Mouse (Mus musculus): Measurements from ENCODE around the gene Aqp9.

DNA sequence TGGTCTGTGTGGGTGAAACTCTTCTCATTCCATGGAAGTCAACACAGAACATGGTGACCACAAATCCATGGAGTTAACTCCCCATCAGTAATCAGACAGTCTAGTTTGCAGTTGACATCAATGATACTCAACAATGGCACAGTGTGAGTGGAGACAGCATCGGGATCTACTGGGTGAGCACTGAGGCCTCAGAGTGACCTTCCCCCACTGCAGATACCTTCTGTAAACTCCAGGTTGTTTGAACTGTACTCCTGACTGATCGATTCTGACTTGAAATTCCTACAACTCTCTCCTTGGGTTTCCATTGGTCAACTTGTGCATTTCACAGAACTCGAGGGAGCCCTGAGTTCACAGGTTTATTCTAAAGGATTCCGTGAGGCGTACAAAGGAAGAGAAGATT, 8.8 kb downstream of the Aqp9 start:
- TF ChIP-seq POLR2A (IDR thresholded peaks at IDR 0.05; ENCODE audit: borderline replicate concordance, extremely low read depth, low read depth, low read length) (no peak), CTCF (IDR thresholded peaks at IDR 0.05; ENCODE audit: insufficient read depth, low read length) (no peak)

Measured in lung, adult 2 months (tissue).